In the genomic region with DNA sequence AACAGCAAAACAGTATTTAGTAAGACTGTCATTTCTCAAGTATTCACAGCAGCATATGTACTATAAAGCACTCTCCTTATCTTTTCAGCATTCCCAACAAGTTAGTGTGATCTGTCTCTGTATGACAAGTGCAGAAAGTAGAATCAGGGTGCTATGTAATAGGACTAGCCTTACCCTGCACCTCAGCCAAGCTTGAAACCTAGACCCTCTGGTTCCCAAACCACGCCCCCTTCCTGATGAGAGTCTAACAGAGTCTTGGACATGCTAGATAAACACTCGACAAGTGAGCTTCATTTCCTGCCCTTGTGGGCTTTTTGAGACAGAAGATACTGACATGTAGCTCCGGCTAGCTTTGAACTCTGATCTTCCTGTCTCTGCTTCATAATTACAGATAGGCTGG, we compare ENCODE assay signal across 20 mouse cellular contexts. TPM values are rescaled to one million over a fixed set of nuclear protein-coding genes. Genes with fewer than 3 reads are reported as not detected.
DNase-seq lines count a peak whose midpoint lies in the region; ATAC-seq lines count a peak whose summit lies in the region.
"Had no signal": no experiment of that assay in that cellular context is flagged by ENCODE, and none has a peak within 500 bp of the region (broad histone marks: within the 10 kb centered on the region; RNA-seq: fewer than 3 reads in every experiment).

No protein-coding gene starts in this region.

- peak overlapping the region; percentile 17 for H3K4me3 ChIP-seq in megakaryocyte, embryonic 14.5 days (replicated peaks)
- no peak overlapping the region for H3K4me3 ChIP-seq in liver, embryonic 13.5 days (replicated peaks)
- H3K4me3 ChIP-seq in hindbrain, embryonic 10.5 days = no peak overlapping the region
- H3K4me3 ChIP-seq in hindbrain, embryonic 12.5 days = no peak overlapping the region
- H3K4me3 ChIP-seq: embryonic facial prominence, embryonic 13.5 days; forebrain, embryonic 10.5 days; heart, embryonic 13.5 days; hindbrain, embryonic 13.5 days; neural tube, embryonic 13.5 days had no signal

- no peak for ATAC-seq in megakaryocyte, adult 5-6 weeks (ENCODE audit: poor library complexity, severe bottlenecking)
- ATAC-seq in liver, embryonic 13.5 days (ENCODE audit: low read depth) = peak; percentile 79
- ATAC-seq in hindbrain, embryonic 12.5 days (ENCODE audit: low FRiP score) = no peak
- ATAC-seq: activated CD4-positive, CD25-positive, alpha-beta regulatory T cell, adult 4 months; CD4-positive, CD25-positive, alpha-beta regulatory T cell, adult 4 months; intestine, embryonic 16.5 days had no signal

- no peak overlapping the region for H3K4me2 ChIP-seq in liver, embryonic 13.5 days
- no peak overlapping the region for H3K4me2 ChIP-seq in hindbrain, embryonic 12.5 days (replicated peaks)
- H3K4me2 ChIP-seq: embryonic facial prominence, embryonic 13.5 days; heart, embryonic 13.5 days; hindbrain, embryonic 13.5 days; neural tube, embryonic 13.5 days had no signal

- peaks cover 78% of the 10 kb centered on the region for H3K36me3 ChIP-seq in megakaryocyte, embryonic 14.5 days (replicated peaks; ENCODE audit: low read length)
- peaks cover 76% of the 10 kb centered on the region for H3K36me3 ChIP-seq in liver, embryonic 13.5 days
- H3K36me3 ChIP-seq in hindbrain, embryonic 10.5 days = peaks cover 83% of the 10 kb centered on the region
- peaks cover 36% of the 10 kb centered on the region for H3K36me3 ChIP-seq in hindbrain, embryonic 12.5 days

- H3K9ac ChIP-seq in liver, embryonic 13.5 days = no peak overlapping the region
- H3K9ac ChIP-seq in hindbrain, embryonic 12.5 days = no peak overlapping the region
- H3K9ac ChIP-seq: embryonic facial prominence, embryonic 13.5 days; heart, embryonic 13.5 days; hindbrain, embryonic 13.5 days; neural tube, embryonic 13.5 days had no signal

- no peaks in the 10 kb centered on the region for H3K27me3 ChIP-seq in megakaryocyte, embryonic 14.5 days (replicated peaks)
- no peaks in the 10 kb centered on the region for H3K27me3 ChIP-seq in liver, embryonic 13.5 days
- no peaks in the 10 kb centered on the region for H3K27me3 ChIP-seq in hindbrain, embryonic 10.5 days (ENCODE audit: insufficient read depth, poor library complexity, severe bottlenecking)
- H3K27me3 ChIP-seq in hindbrain, embryonic 12.5 days = no peaks in the 10 kb centered on the region
- H3K27me3 ChIP-seq: embryonic facial prominence, embryonic 13.5 days; heart, embryonic 13.5 days; hindbrain, embryonic 13.5 days; neural tube, embryonic 13.5 days had no signal

- H3K27ac ChIP-seq in liver, embryonic 13.5 days = no peak overlapping the region
- no peak overlapping the region for H3K27ac ChIP-seq in hindbrain, embryonic 10.5 days
- no peak overlapping the region for H3K27ac ChIP-seq in hindbrain, embryonic 12.5 days
- H3K27ac ChIP-seq: embryonic facial prominence, embryonic 13.5 days; forebrain, embryonic 10.5 days; heart, embryonic 13.5 days; hindbrain, embryonic 13.5 days; neural tube, embryonic 13.5 days had no signal

- peaks cover 3% of the 10 kb centered on the region for H3K9me3 ChIP-seq in megakaryocyte, embryonic 14.5 days
- H3K9me3 ChIP-seq in liver, embryonic 13.5 days (replicated peaks) = peaks cover 11% of the 10 kb centered on the region
- H3K9me3 ChIP-seq in hindbrain, embryonic 10.5 days = 0 out of 2 replicates have a peak, but pooled peaks cover 2% of the 10 kb centered on the region
- H3K9me3 ChIP-seq in hindbrain, embryonic 12.5 days (replicated peaks) = no peaks in the 10 kb centered on the region
- H3K9me3 ChIP-seq: embryonic facial prominence, embryonic 13.5 days; forebrain, embryonic 10.5 days; heart, embryonic 13.5 days; hindbrain, embryonic 13.5 days; neural tube, embryonic 13.5 days had no signal

- DNase-seq in c-Kit-positive CD71-negative TER-119-negative erythroid progenitor cells, embryonic 14.5 days (ENCODE audit: low read depth) = peak; percentile 61
- peak; percentile 58 for DNase-seq in liver, embryonic 13.5 days
- DNase-seq in lung, postnatal 4 days = peak; percentile 31 to 36
- no peak for DNase-seq in hindbrain, embryonic 10.5 days (ENCODE audit: low spot score)
- DNase-seq in ovary, adult 18-20 months (ENCODE audit: low spot score) = no peak
- DNase-seq: adrenal gland, postnatal 25 days; cerebellum, postnatal 25 days; kidney, postnatal 25 days; thymus, postnatal 25 days had no signal

- H3K4me1 ChIP-seq in megakaryocyte, embryonic 14.5 days = peaks cover 91% of the 10 kb centered on the region
- peaks cover 65% of the 10 kb centered on the region for H3K4me1 ChIP-seq in liver, embryonic 13.5 days (replicated peaks)
- H3K4me1 ChIP-seq in hindbrain, embryonic 10.5 days (replicated peaks) = peaks cover 14% of the 10 kb centered on the region
- peaks cover 18% of the 10 kb centered on the region for H3K4me1 ChIP-seq in hindbrain, embryonic 12.5 days

- WGBS in liver, embryonic 13.5 days (ENCODE audit: insufficient replicate concordance) = 16% methylated on average over 3 of the region's 3 CpGs
- WGBS in hindbrain, embryonic 10.5 days = 83% methylated on average over 3 of the region's 3 CpGs
- 84% methylated on average over 3 of the region's 3 CpGs for WGBS in hindbrain, embryonic 12.5 days

RNA-seq across cellular contexts. Expression of a gene that starts 5.6 kb away (rescaled TPM):
- 42.6 and 69.6 TPM in 2 replicates for polyA plus RNA-seq in megakaryocyte, embryonic 14.5 days (2012; ENCODE audit: insufficient read depth, low replicate concordance)
- 56.4 and 58.9 TPM in 2 replicates for total RNA-seq in megakaryocyte, adult 5-6 weeks (2015)
- 91.2 and 100.0 TPM in 2 replicates for total RNA-seq in megakaryocyte, adult 5-6 weeks (2017)
- polyA plus RNA-seq in liver, embryonic 13.5 days (2015; fragmentation: Nextera tagmentation; extraction: Ambion mirVana) = 155 and 176 TPM in 2 replicates
- polyA plus RNA-seq in hindbrain, embryonic 10.5 days (2016; fragmentation: Nextera tagmentation; extraction: Ambion mirVana) = 179 and 188 TPM in 2 replicates
- 210 and 236 TPM in 2 replicates for polyA plus RNA-seq in hindbrain, embryonic 12.5 days (2016; fragmentation: Nextera tagmentation; extraction: Ambion mirVana)

RNA-seq across cellular contexts. Expression of a gene that starts 52.1 kb away (rescaled TPM):
- not detected in 2 replicates for polyA plus RNA-seq in megakaryocyte, embryonic 14.5 days (2012; ENCODE audit: insufficient read depth, low replicate concordance)
- not detected in 2 replicates for total RNA-seq in megakaryocyte, adult 5-6 weeks (2015)
- not detected in 2 replicates for total RNA-seq in megakaryocyte, adult 5-6 weeks (2017)
- 0.03 TPM in 1 of 2 replicates, not detected in the other for polyA plus RNA-seq in liver, embryonic 13.5 days (2015; fragmentation: Nextera tagmentation; extraction: Ambion mirVana)
- polyA plus RNA-seq in hindbrain, embryonic 10.5 days (2016; fragmentation: Nextera tagmentation; extraction: Ambion mirVana) = 0.07 and 0.18 TPM in 2 replicates
- 0.08 and 0.95 TPM in 2 replicates for polyA plus RNA-seq in hindbrain, embryonic 12.5 days (2016; fragmentation: Nextera tagmentation; extraction: Ambion mirVana)
- polyA plus RNA-seq: activated CD4-positive, CD25-positive, alpha-beta regulatory T cell, adult 4 months; CD4-positive, CD25-positive, alpha-beta regulatory T cell, adult 4 months; heart, embryonic 13.5 days had no signal

RNA-seq across cellular contexts. Expression of a gene that starts 55.1 kb away (rescaled TPM):
- polyA plus RNA-seq in megakaryocyte, embryonic 14.5 days (2012; ENCODE audit: insufficient read depth, low replicate concordance) = 5.3 and 8.6 TPM in 2 replicates
- total RNA-seq in megakaryocyte, adult 5-6 weeks (2015) = 16.0 and 16.1 TPM in 2 replicates
- total RNA-seq in megakaryocyte, adult 5-6 weeks (2017) = 27.0 and 36.3 TPM in 2 replicates
- 8.8 and 9.2 TPM in 2 replicates for polyA plus RNA-seq in liver, embryonic 13.5 days (2015; fragmentation: Nextera tagmentation; extraction: Ambion mirVana)
- polyA plus RNA-seq in hindbrain, embryonic 10.5 days (2016; fragmentation: Nextera tagmentation; extraction: Ambion mirVana) = 15.6 and 16.7 TPM in 2 replicates
- 13.4 and 14.6 TPM in 2 replicates for polyA plus RNA-seq in hindbrain, embryonic 12.5 days (2016; fragmentation: Nextera tagmentation; extraction: Ambion mirVana)

Comparison
In these comparisons a context has a peak if more than half of its experiments do, and no peak if none do; other contexts are left out.
1. DNase-seq: peak in c-Kit-positive CD71-negative TER-119-negative erythroid progenitor cells, embryonic 14.5 days (single experiment), liver, embryonic 13.5 days (single experiment) and lung, postnatal 4 days (2 of 2); none in hindbrain, embryonic 10.5 days (single experiment) and ovary, adult 18-20 months (single experiment).